Mouse (Mus musculus) lung, adult 2 months (tissue): ENCODE results near the gene 6030408B16Rik.

Experiments used
- CTCF ChIP-seq: fragments of 200-500 bp; IDR thresholded peaks from 2 replicates; pipeline ENCODE4 v1.5.1; 2011; ENCODE audit warnings: mild to moderate bottlenecking, low read length, control low read depth; ENCODE audit not compliant: insufficient read depth
- POLR2A ChIP-seq: fragments of 200-500 bp; IDR thresholded peaks from 2 replicates; pipeline ENCODE4 v1.6.1; 2011; ENCODE audit warnings: low read depth, mild to moderate bottlenecking, control low read depth, low read length, borderline replicate concordance; ENCODE audit errors: extremely low read depth

DNA sequence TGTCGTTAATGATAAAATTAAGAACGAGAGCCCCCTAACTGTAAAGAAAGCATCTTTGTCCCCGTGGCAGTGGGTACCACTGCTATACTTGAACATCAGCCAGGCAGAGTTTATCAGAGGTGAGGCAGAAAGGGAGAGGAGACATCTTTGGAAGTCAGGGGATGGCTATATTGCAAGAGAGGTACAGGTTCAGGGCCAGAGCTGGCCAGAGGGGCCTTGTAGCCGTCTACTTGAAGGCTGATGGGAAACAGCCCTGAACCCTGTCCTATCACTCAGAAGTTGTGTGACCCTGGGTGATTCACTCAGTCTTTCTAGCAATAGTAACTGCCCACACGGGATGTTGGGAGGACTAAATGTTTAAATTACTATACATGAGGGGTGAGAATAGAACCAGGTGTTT lies 28.1 kb downstream of the 6030408B16Rik start:
- no peak for TF ChIP-seq CTCF
- TF ChIP-seq POLR2A, result no peak
